Mouse (Mus musculus) heart, embryonic 13.5 days (tissue): ENCODE measurements around the gene Defb21. TPM values are rescaled to one million over a fixed set of nuclear protein-coding genes. Genes with fewer than 3 reads are reported as not detected.

Experiments
- ATAC-seq: fragments of 200-750 bp; cut with Nextera tagmentation; 2 replicates; pipeline ENCODE4 v1.8.0; 2017; ENCODE audit warnings: moderate TSS enrichment; ENCODE audit not compliant: insufficient number of reproducible peaks, low FRiP score, low TSS enrichment; ENCODE audit errors: extremely low read depth
- H3K27ac ChIP-seq: fragments of 300-500 bp; sonication (generic); replicated peaks from 2 replicates; pipeline ENCODE4 v1.5.1; 2015; ENCODE audit warnings: moderate library complexity, mild to moderate bottlenecking, inconsistent platforms
- H3K27me3 ChIP-seq: fragments of 300-500 bp; sonication (generic); replicated peaks from 2 replicates; pipeline ENCODE4 v1.6.1; 2015; ENCODE audit warnings: mild to moderate bottlenecking, inconsistent platforms
- H3K36me3 ChIP-seq: fragments of 300-500 bp; sonication (generic); 2 replicates; pipeline ENCODE4 v1.6.1; 2015; ENCODE audit warnings: mild to moderate bottlenecking, inconsistent platforms
- H3K4me1 ChIP-seq: fragments of 300-500 bp; sonication (generic); 2 replicates; pipeline ENCODE4 v1.6.1; 2015; ENCODE audit warnings: inconsistent platforms
- H3K4me2 ChIP-seq: fragments of 300-500 bp; sonication (generic); 2 replicates; pipeline ENCODE4 v1.6.1; 2015; ENCODE audit warnings: inconsistent platforms, mild to moderate bottlenecking, moderate library complexity
- H3K4me3 ChIP-seq: fragments of 300-500 bp; sonication (generic); 2 replicates; pipeline ENCODE4 v1.5.1; 2015; ENCODE audit warnings: moderate library complexity, mild to moderate bottlenecking, inconsistent platforms
- H3K9ac ChIP-seq: fragments of 300-500 bp; sonication (generic); 2 replicates; pipeline ENCODE4 v1.6.1; 2015; ENCODE audit warnings: inconsistent platforms, mild to moderate bottlenecking, moderate library complexity
- H3K9me3 ChIP-seq: fragments of 300-500 bp; sonication (generic); 2 replicates; pipeline ENCODE4 v1.6.1; 2016; ENCODE audit warnings: inconsistent platforms
- WGBS: fragments of 180-500 bp; shearing (Covaris S2); methylation state at CpG from one replicate; pipeline ENCODE4 v1.1.7; 2015; ENCODE audit warnings: mixed read lengths; 5-methylcytosine and 5-hydroxymethylcytosine counted together
- polyA plus RNA-seq: library from polyadenylated mRNA; unstranded; fragments of >200 nt; fragmentation: Nextera tagmentation; extraction: Ambion mirVana; gene quantifications from 2 replicates; pipeline ENCODE4 v1.2.1, GENCODE M21; 2015

Gene Defb21
- polyA plus RNA-seq, 1 experiment from 2014 or later = not detected

- no peaks in the 10 kb centered on the region for H3K4me1 ChIP-seq
- no peaks in the 10 kb centered on the region for H3K9me3 ChIP-seq
- H3K4me3 ChIP-seq = no peak overlapping the region
- 81% methylated on average over 6 of the region's 6 CpGs for WGBS
- ATAC-seq = no peak
- peaks cover 2% of the 10 kb centered on the region; the same call in 1 of the 2 replicates for H3K27me3 ChIP-seq
- H3K36me3 ChIP-seq = no peaks in the 10 kb centered on the region
- H3K27ac ChIP-seq = no peak overlapping the region
- H3K4me2 ChIP-seq = no peak overlapping the region
- H3K9ac ChIP-seq = no peak overlapping the region
Observed at GRCm38 (mm10) chr2:152570313-152570712, 2.2 kb upstream of the Defb21 start.

DNA sequence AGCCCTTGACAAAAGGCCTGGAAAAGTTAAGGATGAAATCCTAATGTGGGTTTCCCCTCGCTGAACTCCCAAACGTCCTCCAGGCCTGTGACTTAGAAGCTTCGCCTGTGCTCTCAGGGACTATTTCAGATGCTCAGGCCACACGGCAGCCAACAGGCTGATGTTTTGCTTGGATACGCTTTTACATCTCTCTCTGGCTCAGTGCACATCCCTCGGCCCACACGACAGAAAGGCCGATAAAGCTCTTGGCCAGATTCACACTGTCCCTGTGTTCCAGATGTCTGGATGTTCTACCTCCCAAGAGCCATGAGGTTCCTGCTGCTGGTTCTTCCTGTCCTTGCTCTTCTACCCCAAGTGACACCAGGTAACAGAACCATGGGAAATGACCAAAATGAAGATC is 940 bp downstream of the Defb21 start:
- Histone ChIP-seq H3K4me1 (no peaks in the 10 kb centered on the region), H3K4me3 (no peak overlapping the region), H3K9me3 (no peaks in the 10 kb centered on the region), H3K4me2 (no peak overlapping the region), H3K27me3 (peaks cover 2% of the 10 kb centered on the region; the same call in 1 of the 2 replicates), H3K36me3 (no peaks in the 10 kb centered on the region), H3K27ac (no peak overlapping the region), H3K9ac (no peak overlapping the region)
- no peak for ATAC-seq
- 78% methylated on average over 8 of the region's 8 CpGs for whole genome bisulfite sequencing

DNA sequence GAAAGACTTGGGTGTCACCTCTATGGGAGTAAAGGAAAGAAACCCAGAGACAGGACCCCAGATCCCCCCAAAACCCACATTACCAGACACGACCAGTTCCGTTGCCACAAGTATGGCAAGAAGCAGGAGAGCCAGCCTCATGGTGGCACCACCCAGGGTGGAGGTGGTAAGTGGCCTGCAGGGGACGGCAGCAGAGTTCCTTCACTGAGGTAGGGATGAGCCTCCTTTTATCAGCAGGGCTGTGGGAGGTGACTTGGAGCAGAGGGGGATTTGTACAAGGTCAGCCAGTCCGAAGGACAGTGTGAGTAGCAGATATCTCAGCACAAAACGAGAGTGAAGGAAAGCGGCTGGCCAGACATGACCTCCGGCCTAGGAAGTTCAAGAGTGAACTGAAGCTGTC is 7.6 kb downstream of the Defb21 start, which contains the start of gene Defb19:
Defb19 (minus strand) TSS at position 206 of the 400 bp plus-strand sequence.
- H3K4me2 ChIP-seq = no peak within 1 kb of the TSS
- H3K27ac ChIP-seq = no peak within 1 kb of the TSS
- H3K4me1 ChIP-seq = peaks cover 11% of the 10 kb centered on the region
- no peaks in the 10 kb centered on the region for H3K36me3 ChIP-seq
- H3K27me3 ChIP-seq = no peaks in the 10 kb centered on the region
- ATAC-seq = no peak
- H3K4me3 ChIP-seq = no peak within 1 kb of the TSS
- no peak within 1 kb of the TSS for H3K9ac ChIP-seq
- 45% methylated on average over 7 of the region's 7 CpGs for WGBS
- no peaks in the 10 kb centered on the region for H3K9me3 ChIP-seq

GRCm38 (mm10) chr2:152580612-152581011 is 8.1 kb downstream of the Defb21 start:
- Histone ChIP-seq H3K4me1 (peaks cover 11% of the 10 kb centered on the region), H3K36me3 (no peaks in the 10 kb centered on the region), H3K9ac (no peak overlapping the region), H3K27ac (no peak overlapping the region), H3K4me2 (no peak overlapping the region), H3K27me3 (no peaks in the 10 kb centered on the region), H3K4me3 (no peak overlapping the region), H3K9me3 (no peaks in the 10 kb centered on the region)
- no peak for ATAC-seq
- 47% methylated on average over 11 of the region's 11 CpGs for WGBS

DNA sequence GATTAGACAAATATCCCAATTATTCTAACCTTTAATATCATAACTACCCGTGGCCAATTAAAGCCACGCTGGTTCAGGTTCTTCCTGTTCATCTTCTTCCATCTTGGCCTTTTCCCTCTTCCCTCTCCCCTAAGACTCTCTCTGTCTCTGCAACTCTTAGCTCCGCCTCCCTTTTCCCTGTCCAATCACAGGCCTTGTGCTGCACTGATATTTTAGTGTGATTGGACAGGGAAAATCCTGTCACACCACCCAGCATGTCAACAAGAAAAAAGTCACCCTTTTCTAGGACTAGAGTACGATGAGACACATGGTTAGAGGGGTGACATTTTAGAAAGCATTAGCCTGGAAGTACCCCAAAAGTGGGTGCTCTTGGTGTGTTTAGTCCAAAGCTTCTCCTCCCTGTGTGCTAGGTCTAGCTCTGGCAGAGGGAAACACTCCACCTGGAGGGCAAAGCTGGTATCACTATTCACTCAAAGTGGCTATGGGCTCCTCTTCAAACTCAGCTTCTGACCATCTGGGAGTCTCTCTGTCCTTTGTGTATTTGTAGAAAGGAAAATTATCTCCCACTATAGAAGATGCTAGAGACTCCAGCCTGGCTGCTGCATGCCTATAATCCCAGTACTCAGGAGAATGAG is 14.5 kb downstream of the Defb21 start:
- 79% methylated on average over 4 of the region's 4 CpGs for WGBS
- H3K9me3 ChIP-seq = no peaks in the 10 kb centered on the region

DNA sequence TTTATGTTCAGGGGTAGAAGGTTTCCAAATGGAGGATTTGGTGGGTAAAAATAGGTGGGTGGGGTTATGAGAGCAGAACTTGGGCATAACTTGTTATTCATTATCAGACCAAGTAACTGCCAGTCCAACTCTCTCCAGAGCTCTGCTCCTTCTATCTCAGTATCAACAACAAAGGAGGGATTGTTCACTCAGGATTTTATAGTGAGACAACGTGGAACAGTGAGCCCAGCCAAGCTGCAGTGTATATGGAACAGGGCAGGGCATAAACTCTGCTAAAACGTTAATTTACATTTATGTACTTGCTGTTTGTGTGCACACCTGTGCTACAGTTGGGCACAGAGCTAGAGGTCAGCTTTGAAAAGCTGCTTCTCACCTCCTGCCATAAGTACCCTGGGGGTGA is 15.9 kb downstream of the Defb21 start:
- WGBS = 32% methylated on average over 2 of the region's 2 CpGs
- H3K9me3 ChIP-seq = no peaks in the 10 kb centered on the region
- no peaks in the 10 kb centered on the region for H3K36me3 ChIP-seq
- no peak overlapping the region for H3K4me3 ChIP-seq
- no peaks in the 10 kb centered on the region for H3K27me3 ChIP-seq
- no peak overlapping the region for H3K27ac ChIP-seq
- no peak overlapping the region for H3K4me2 ChIP-seq
- peaks cover 13% of the 10 kb centered on the region for H3K4me1 ChIP-seq
- ATAC-seq = no peak
- no peak overlapping the region for H3K9ac ChIP-seq

More for the DNA sequence above, 14.5 kb downstream of the Defb21 start:
- no peak for ATAC-seq
- H3K4me1 ChIP-seq = peaks cover 13% of the 10 kb centered on the region
- no peaks in the 10 kb centered on the region for H3K27me3 ChIP-seq
- H3K36me3 ChIP-seq = no peaks in the 10 kb centered on the region
- no peak overlapping the region for H3K4me3 ChIP-seq
- H3K27ac ChIP-seq = no peak overlapping the region
- H3K9ac ChIP-seq = no peak overlapping the region
- H3K4me2 ChIP-seq = no peak overlapping the region

DNA sequence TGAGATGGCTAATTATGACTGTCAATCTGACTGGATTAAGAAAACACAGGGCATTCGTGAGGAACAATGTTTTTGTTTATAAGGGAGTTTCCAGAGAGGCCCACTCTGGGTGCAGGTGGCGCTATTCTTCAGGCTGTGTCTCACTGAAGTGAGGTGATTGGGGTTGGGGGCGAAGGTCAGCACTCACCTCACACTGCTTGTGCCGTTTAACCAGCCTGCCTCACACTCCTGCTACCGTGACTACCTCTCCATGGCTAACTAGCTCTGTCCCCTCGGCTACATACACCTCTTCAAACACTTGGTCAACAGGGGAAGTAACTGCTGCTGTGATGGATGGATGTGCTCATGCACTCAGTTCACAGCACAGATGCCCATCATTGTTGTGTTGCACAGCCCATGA is 16.5 kb downstream of the Defb21 start:
- WGBS = 44% methylated on average over 6 of the region's 6 CpGs
- no peaks in the 10 kb centered on the region for H3K9me3 ChIP-seq
- no peak overlapping the region for H3K4me2 ChIP-seq
- H3K27ac ChIP-seq = no peak overlapping the region
- H3K36me3 ChIP-seq = no peaks in the 10 kb centered on the region
- no peak overlapping the region for H3K4me3 ChIP-seq
- H3K9ac ChIP-seq = no peak overlapping the region
- no peaks in the 10 kb centered on the region for H3K27me3 ChIP-seq
- H3K4me1 ChIP-seq = peaks cover 13% of the 10 kb centered on the region
- no peak for ATAC-seq

DNA sequence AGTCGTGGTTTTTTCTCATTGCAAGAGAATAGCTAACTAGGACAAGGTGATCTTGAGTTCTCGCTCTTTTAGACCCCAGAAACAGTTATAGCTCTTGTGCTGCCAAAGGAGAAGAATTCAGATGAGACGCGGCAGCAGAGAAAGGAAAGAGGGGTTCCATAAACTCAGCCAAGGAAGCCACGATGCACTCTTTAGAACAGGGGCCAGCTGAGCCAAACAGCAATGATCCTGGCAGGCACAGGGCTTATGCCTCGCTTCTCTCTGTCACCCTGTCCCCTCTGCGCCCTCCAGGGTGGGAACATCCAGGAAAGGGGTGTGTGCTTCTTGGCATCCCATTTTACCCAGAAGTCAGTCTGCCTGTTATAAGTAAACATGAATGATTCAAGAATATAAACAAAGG is 26.8 kb downstream of the Defb21 start, which contains the start of gene Defb45:
Defb45 (minus strand) TSS at position 101 of the 400 bp plus-strand sequence.
- Histone ChIP-seq H3K4me1 (no peaks in the 10 kb centered on the region), H3K4me2 (no peak within 1 kb of the TSS), H3K27ac (no peak within 1 kb of the TSS), H3K9ac (no peak within 1 kb of the TSS), H3K27me3 (no peaks in the 10 kb centered on the region), H3K4me3 (no peak within 1 kb of the TSS), H3K9me3 (no peaks in the 10 kb centered on the region), H3K36me3 (no peaks in the 10 kb centered on the region)
- no peak for ATAC-seq
- 65% methylated on average over 7 of the region's 7 CpGs for WGBS

GRCm38 (mm10) chr2:152600076-152600475 is 27.5 kb downstream of the Defb21 start:
- no peak overlapping the region for H3K9ac ChIP-seq
- no peaks in the 10 kb centered on the region for H3K36me3 ChIP-seq
- H3K4me2 ChIP-seq = no peak overlapping the region
- H3K9me3 ChIP-seq = no peaks in the 10 kb centered on the region
- ATAC-seq = no peak
- no peaks in the 10 kb centered on the region for H3K27me3 ChIP-seq
- H3K4me3 ChIP-seq = no peak overlapping the region
- H3K4me1 ChIP-seq = no peaks in the 10 kb centered on the region
- WGBS = 74% methylated on average over 6 of the region's 6 CpGs
- no peak overlapping the region for H3K27ac ChIP-seq

DNA sequence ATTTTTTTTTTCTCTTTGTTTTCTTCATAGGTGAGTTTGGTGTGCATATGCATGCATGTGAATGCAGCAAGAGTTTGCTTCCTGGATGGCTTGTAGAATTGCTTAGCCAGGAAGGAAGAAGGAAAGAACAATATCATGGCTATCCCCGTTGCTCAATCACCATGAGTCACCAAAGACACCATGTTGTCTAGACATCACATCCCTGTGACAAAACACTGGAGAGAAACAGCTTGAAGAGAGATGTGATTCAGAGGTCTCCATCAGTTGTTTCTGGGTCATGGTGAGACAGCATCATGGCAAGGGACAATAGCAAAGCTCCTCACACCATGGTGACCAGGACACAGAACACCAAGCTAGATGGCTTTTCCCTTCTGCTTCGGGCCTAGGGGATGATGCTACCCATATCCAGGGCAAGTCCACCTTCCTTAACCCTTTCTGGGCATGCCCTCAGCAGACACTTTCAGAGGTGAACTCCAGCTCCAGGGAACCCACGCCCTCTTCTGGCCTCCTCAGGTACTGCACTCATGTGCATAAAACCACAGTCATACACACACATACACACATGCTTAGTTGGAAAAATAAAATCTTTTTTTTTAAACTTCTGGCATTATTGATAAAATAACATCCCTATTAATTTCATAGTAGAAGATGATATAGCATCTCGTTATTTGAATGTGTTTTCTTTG is 28.9 kb downstream of the Defb21 start:
- Histone ChIP-seq H3K4me2 (no peak overlapping the region), H3K4me3 (no peak overlapping the region), H3K36me3 (no peaks in the 10 kb centered on the region), H3K27me3 (no peaks in the 10 kb centered on the region), H3K9me3 (no peaks in the 10 kb centered on the region), H3K4me1 (no peaks in the 10 kb centered on the region), H3K9ac (no peak overlapping the region), H3K27ac (no peak overlapping the region)
- no peak for ATAC-seq
- 61% methylated on average over 4 of the region's 4 CpGs for WGBS

- H3K27me3 ChIP-seq = no peaks in the 10 kb centered on the region
- no peak within 1 kb of the TSS for H3K27ac ChIP-seq
- no peak within 1 kb of the TSS for H3K4me3 ChIP-seq
- H3K4me2 ChIP-seq = no peak within 1 kb of the TSS
- H3K9me3 ChIP-seq = no peaks in the 10 kb centered on the region
- H3K9ac ChIP-seq = no peak within 1 kb of the TSS
- H3K36me3 ChIP-seq = no peaks in the 10 kb centered on the region
- WGBS = 77% methylated on average over 15 of the region's 15 CpGs
- H3K4me1 ChIP-seq = no peaks in the 10 kb centered on the region
- ATAC-seq = no peak
Observed at GRCm38 (mm10) chr2:152604057-152604456, 31.5 kb downstream of the Defb21 start, which contains the start of gene Defb36. TSS of gene Defb36 (plus strand) at chr2:152604327.

DNA sequence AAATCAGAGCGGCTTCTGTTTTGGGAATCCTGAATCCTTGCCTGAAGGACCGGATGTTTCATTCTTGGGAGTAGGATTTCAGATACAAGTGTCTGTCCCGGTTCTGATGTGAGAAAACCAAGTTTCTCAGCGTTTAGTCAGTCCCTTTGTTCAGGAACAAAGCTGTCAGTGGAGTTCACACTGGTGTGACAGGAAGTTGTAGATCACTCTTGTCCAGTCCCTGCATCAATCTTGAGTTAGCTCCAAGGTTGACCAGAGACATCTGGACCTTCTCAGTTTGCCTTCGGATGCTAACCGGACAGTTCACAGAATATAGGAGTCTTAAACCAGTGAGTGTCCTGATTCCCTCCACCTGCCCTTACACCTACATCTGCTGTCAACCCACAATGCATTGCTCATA is 35.2 kb downstream of the Defb21 start:
- Histone ChIP-seq H3K27ac (no peak overlapping the region), H3K36me3 (no peaks in the 10 kb centered on the region), H3K4me1 (no peaks in the 10 kb centered on the region), H3K9me3 (no peaks in the 10 kb centered on the region), H3K9ac (no peak overlapping the region), H3K4me3 (no peak overlapping the region), H3K27me3 (no peaks in the 10 kb centered on the region), H3K4me2 (no peak overlapping the region)
- WGBS = 54% methylated on average over 6 of the region's 6 CpGs
- ATAC-seq = no peak
